Mouse (Mus musculus) heart, embryonic 14.5 days (tissue): Measurements from ENCODE around the gene Ctnna3. TPM values are rescaled to one million over a fixed set of nuclear protein-coding genes. Genes with fewer than 3 reads are reported as not detected.
"Not testable (repeated sequence)": the region's sequence is repeated elsewhere in the genome, so short reads cannot be mapped to it uniquely, and the experiment has no call there.

ENCODE experiments used
- ATAC-seq: fragments of 200-750 bp; cut with Nextera tagmentation; 2 replicates; pipeline ENCODE4 v1.8.0; 2017; ENCODE audit warnings: low read depth, moderate TSS enrichment; ENCODE audit not compliant: insufficient number of reproducible peaks, insufficient read depth, low FRiP score
- H3K27ac ChIP-seq, 2 experiments: fragments of 200-500 bp in 1 of 2; fragments of 300-500 bp in 1 of 2; sonication (generic) in 1 of 2; replicated peaks in 1 of 2; 2 replicates each; pipeline ENCODE4 v1.5.1; 2012 to 2014; ENCODE audit warnings: low read depth in 2 of 2, low read length in 2 of 2, control low read depth in 1 of 2, mild to moderate bottlenecking in 1 of 2, mixed read lengths in 1 of 2; ENCODE audit not compliant: control insufficient read depth in 1 of 2, insufficient read depth in 1 of 2
- H3K27me3 ChIP-seq: fragments of 300-500 bp; sonication (generic); 2 replicates; pipeline ENCODE4 v1.6.1; 2014; ENCODE audit warnings: mild to moderate bottlenecking, low read length, control low read depth; ENCODE audit not compliant: control insufficient read depth, insufficient read depth
- H3K36me3 ChIP-seq: fragments of 300-500 bp; sonication (generic); 2 replicates; pipeline ENCODE4 v1.6.1; 2014; ENCODE audit warnings: mild to moderate bottlenecking, control low read depth, low read length, mixed read lengths; ENCODE audit not compliant: control insufficient read depth, insufficient read depth
- H3K4me1 ChIP-seq, 2 experiments: fragments of 200-500 bp in 1 of 2; fragments of 300-500 bp in 1 of 2; sonication (generic) in 1 of 2; 2 replicates each; pipeline ENCODE4 v1.6.1; 2012 to 2014; ENCODE audit warnings: low read length in 2 of 2, control low read depth in 1 of 2, mixed read lengths in 1 of 2; ENCODE audit not compliant: control insufficient read depth in 2 of 2, insufficient read depth in 2 of 2
- H3K4me2 ChIP-seq: fragments of 300-500 bp; sonication (generic); 2 replicates; pipeline ENCODE4 v1.6.1; 2014; ENCODE audit warnings: mild to moderate bottlenecking, low read length
- H3K4me3 ChIP-seq, 2 experiments: fragments of 200-500 bp in 1 of 2; fragments of 300-500 bp in 1 of 2; sonication (generic) in 1 of 2; 2 replicates each; pipeline ENCODE4 v1.5.1; 2012 to 2014; ENCODE audit warnings: low read length in 2 of 2, mild to moderate bottlenecking in 2 of 2, control low read depth in 1 of 2, low read depth in 1 of 2, moderate library complexity in 1 of 2; ENCODE audit not compliant: control insufficient read depth in 1 of 2, insufficient read depth in 1 of 2
- H3K9ac ChIP-seq: fragments of 300-500 bp; sonication (generic); 2 replicates; pipeline ENCODE4 v1.6.1; 2014; ENCODE audit warnings: mild to moderate bottlenecking, low read length
- H3K9me3 ChIP-seq: fragments of 300-500 bp; sonication (generic); 2 replicates; pipeline ENCODE4 v1.6.1; 2016; ENCODE audit warnings: low read length, control low read depth; ENCODE audit not compliant: control insufficient read depth
- whole genome bisulfite sequencing: fragments of 180-500 bp; shearing (Covaris S2); extraction: QIAGEN DNeasy Blood & Tissue Kit; methylation state at CpG from one replicate; pipeline ENCODE4 v1.1.7; 2014; 5-methylcytosine and 5-hydroxymethylcytosine counted together
- polyA plus RNA-seq: library from polyadenylated mRNA; unstranded; fragments of >200 nt; fragmentation: Nextera tagmentation; extraction: Ambion mirVana; gene quantifications from 2 replicates; pipeline ENCODE4 v1.2.1, GENCODE M21; 2014

The Ctnna3 gene
- polyA plus RNA-seq, 1 experiment from 2014 or later: 29.4 TPM

DNA sequence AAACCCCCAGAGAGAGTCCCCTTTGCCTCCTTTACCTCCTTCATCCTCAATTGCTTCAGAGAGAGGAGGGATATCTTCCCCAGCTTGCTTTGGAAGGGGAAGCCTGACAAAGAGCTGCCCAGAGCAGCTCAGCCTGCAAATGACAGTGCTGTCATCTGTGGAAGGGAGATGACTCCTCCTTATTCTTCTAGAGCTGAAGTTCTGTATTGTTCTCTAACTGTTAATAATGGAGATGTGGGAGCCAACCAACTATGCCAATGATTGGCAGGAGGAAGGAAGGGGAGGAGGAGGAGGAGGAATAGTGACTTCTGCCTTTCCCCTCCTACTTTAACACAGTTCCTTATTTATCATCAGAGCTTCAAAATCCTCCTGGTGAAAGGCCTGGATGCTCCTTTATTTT lies 875.9 kb downstream of the Ctnna3 start:
- no peaks in the 10 kb centered on the region for H3K36me3 ChIP-seq
- no peak for ATAC-seq
- H3K27me3 ChIP-seq: no peaks in the 10 kb centered on the region
- H3K4me3 ChIP-seq: no peak overlapping the region
- no peaks in the 10 kb centered on the region for H3K4me1 ChIP-seq
- H3K27ac ChIP-seq: no peak overlapping the region
- no peaks in the 10 kb centered on the region for H3K9me3 ChIP-seq
- H3K4me2 ChIP-seq: no peak overlapping the region
- no peak overlapping the region for H3K9ac ChIP-seq

DNA sequence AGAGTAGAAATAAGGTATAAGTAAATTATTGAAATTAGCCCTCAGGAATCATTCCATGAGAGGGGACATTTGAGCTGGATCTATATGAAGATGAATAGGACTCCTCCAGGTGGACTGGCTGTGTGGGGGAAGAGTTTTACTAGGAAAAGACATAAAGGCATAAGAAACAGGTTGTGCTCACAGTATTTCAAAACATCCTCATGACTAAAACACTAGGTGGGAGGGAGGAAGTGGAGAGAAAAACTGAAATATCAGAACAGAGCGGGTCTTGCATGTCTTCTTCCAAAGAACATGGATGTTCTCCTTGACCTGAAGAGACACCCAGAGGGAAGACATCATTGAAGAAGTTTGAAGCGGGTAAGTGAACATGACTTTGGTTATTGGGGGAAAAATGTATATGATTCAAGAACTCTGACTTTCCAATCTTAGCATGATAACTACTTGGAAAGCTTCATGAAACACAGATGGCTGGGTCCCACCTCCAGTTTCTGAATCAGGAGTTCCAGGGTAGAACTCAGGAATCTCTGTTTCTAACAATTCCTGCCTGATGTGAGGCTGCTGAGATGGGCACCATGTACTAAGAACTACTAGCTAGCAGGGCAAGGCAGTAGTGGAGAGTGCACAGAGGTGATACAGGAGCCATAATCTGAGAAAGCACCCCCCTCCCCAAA lies 881.9 kb downstream of the Ctnna3 start:
- H3K27me3 ChIP-seq: no peaks in the 10 kb centered on the region
- H3K4me1 ChIP-seq: no peaks in the 10 kb centered on the region
- H3K4me2 ChIP-seq: no peak overlapping the region
- no peak overlapping the region for H3K9ac ChIP-seq
- H3K36me3 ChIP-seq: no peaks in the 10 kb centered on the region
- H3K4me3 ChIP-seq: no peak overlapping the region
- ATAC-seq: no peak
- H3K9me3 ChIP-seq: no peaks in the 10 kb centered on the region
- no peak overlapping the region for H3K27ac ChIP-seq
- WGBS: 88% methylated on average over 2 of the region's 2 CpGs

DNA sequence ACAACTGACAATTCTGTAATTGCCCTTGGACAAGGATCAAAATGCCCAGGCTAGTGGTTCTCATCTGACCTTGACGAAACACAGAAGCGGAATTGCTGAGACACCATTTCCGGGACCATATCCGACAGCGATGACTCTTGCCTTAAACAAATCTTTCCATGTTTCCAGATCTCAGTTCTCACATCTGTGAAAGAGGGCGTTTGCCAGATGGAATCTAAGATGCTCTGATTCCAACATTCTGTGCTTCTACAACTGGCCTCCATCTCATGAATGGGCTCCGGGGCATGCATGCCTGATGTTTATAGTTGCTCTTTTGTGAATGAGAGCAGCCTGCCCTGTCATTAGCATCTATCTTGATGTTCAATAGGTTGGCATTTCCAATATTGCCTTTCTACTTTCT lies 890.4 kb downstream of the Ctnna3 start:
- H3K4me3 ChIP-seq: no peak overlapping the region
- H3K9me3 ChIP-seq: no peaks in the 10 kb centered on the region
- no peak overlapping the region for H3K4me2 ChIP-seq
- no peak for ATAC-seq
- no peaks in the 10 kb centered on the region for H3K36me3 ChIP-seq
- no peak overlapping the region for H3K27ac ChIP-seq
- no peaks in the 10 kb centered on the region for H3K27me3 ChIP-seq
- H3K9ac ChIP-seq: no peak overlapping the region
- H3K4me1 ChIP-seq: no peaks in the 10 kb centered on the region
- 81% methylated on average over 7 of the region's 7 CpGs for WGBS

DNA sequence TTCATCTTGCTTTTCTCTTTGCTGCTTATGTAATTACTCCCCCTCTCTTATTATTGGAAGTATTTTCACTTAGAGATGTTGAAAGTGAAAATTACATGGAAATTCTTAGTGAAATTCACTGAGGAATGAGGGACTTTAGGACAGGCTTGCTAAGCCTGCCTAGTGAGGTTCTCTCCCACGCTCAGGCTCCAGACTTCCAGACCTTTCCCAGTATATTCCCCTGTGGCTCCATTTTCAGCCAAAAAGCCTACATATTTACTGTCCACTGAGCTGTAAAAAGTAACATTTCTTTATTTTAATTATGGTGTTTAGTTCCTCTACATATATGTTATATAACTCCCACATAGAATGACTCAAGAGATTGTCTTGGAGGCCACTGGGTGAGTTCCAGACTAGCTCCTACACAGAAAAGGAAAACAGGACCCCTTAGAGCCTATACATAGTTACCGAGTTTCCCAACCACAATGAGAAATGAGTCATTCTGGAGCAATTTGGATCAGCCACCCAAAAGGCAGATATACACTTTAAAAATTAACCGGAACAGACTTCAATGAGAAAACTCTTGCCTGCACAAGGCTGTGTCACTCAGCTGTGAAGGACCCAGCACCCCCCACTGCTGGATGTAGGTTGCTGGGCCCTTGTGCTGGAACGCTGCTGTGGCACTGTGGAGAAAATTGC lies 912.9 kb downstream of the Ctnna3 start:
- Histone ChIP-seq H3K4me2 (no peak overlapping the region), H3K36me3 (no peaks in the 10 kb centered on the region), H3K9ac (no peak overlapping the region), H3K4me1 (no peaks in the 10 kb centered on the region), H3K27me3 (no peaks in the 10 kb centered on the region), H3K4me3 (no peak overlapping the region), H3K9me3 (no peaks in the 10 kb centered on the region), H3K27ac (no peak overlapping the region)
- no peak for ATAC-seq
- 79% methylated on average over 4 of the region's 4 CpGs for WGBS

DNA sequence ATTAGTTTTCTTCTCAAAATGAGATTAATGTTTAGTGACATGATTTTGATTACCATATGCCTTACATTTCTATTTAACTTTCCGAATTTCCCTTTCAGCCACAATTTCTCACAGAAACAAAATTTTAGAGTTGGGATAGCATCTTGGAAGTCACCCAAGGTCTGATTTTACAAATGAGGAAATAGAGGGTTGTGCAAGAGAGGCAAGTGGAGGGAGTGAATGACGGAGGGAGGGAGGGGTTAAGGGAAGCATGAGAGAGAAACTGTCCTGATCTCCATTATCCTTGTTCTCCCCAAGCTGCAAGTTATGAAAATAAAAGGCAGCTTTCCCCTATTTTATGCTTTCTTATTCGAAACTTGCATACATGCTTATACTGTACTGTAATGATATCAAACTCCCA lies 943.4 kb downstream of the Ctnna3 start:
- H3K27ac ChIP-seq: no peak overlapping the region
- H3K27me3 ChIP-seq: no peaks in the 10 kb centered on the region
- H3K36me3 ChIP-seq: no peaks in the 10 kb centered on the region
- ATAC-seq: no peak
- H3K4me3 ChIP-seq: no peak overlapping the region
- no peaks in the 10 kb centered on the region for H3K9me3 ChIP-seq
- WGBS: 71% methylated on average over 3 of the region's 3 CpGs
- H3K4me2 ChIP-seq: no peak overlapping the region
- H3K9ac ChIP-seq: no peak overlapping the region
- no peaks in the 10 kb centered on the region for H3K4me1 ChIP-seq

DNA sequence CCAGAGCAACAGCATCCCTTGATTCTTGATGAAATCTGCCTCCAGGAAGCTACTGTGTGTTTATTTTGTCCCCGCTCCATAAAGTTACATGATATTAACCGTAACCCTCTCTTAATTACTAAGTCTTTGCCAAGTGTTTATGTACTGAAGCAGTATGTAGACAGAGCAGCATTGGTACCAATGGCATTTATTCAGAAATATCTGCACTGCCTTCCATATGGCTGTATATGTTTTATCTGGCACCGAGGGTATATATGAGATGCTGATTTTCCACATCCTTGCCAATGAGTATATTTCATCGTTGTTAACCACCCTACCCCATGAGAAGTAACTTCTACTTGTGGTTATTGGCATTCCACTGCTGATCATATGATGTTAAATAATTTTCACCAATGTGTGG lies 947.9 kb downstream of the Ctnna3 start:
- H3K27me3 ChIP-seq: no peaks in the 10 kb centered on the region
- H3K27ac ChIP-seq: no peak overlapping the region
- no peak overlapping the region for H3K4me3 ChIP-seq
- no peak overlapping the region for H3K9ac ChIP-seq
- no peaks in the 10 kb centered on the region for H3K9me3 ChIP-seq
- whole genome bisulfite sequencing: 84% methylated on average over 4 of the region's 4 CpGs
- no peaks in the 10 kb centered on the region for H3K36me3 ChIP-seq
- no peaks in the 10 kb centered on the region for H3K4me1 ChIP-seq
- ATAC-seq: no peak
- H3K4me2 ChIP-seq: no peak overlapping the region

DNA sequence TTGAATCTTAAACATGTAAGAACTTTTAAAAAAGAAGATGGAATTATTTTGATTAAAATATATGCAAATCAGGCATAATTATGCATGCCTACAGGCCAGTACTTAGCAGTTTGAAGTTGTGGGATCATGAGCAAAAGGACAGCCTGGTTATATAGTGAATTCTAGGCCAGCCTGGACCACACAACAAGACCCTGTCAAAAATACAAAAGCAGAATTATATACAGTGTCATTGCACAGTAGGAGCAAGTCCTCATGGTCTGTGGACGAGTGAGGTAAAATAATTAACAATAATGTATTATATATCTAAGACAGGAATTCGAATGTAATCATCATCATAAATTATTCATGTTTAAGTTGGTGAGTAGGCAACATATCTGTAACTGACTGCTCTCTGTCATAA lies 966.7 kb downstream of the Ctnna3 start:
- Histone ChIP-seq H3K27me3 (no peaks in the 10 kb centered on the region), H3K4me3 (no peak overlapping the region), H3K27ac (no peak overlapping the region), H3K36me3 (no peaks in the 10 kb centered on the region), H3K4me2 (no peak overlapping the region), H3K4me1 (no peaks in the 10 kb centered on the region), H3K9ac (no peak overlapping the region), H3K9me3 (no peaks in the 10 kb centered on the region)
- no peak for ATAC-seq
- WGBS: 69% methylated on average over 2 of the region's 2 CpGs

DNA sequence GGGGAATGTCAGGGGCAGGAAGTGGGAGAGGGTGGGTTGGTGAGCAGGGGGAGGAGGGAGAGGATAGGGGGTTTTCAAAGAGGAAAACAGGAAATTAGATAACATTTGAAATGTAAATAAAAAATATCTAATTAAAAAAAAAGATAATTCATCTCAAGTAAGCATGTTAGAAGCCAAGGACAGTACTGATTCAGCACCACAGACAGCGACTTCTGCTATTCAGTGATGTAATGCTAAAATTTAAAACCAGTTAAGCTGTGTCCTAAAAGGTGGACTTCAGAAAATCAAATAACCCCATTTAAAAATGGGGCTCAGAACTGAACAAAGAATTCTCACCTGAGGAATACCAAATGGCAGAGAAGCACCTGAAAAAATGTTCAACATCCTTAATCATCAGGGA lies 988.5 kb downstream of the Ctnna3 start:
- ATAC-seq, H3K4me2 ChIP-seq, H3K9ac ChIP-seq, H3K9me3 ChIP-seq, H3K4me1 ChIP-seq, H3K4me3 ChIP-seq, H3K27ac ChIP-seq, H3K27me3 ChIP-seq, H3K36me3 ChIP-seq: not testable (repeated sequence)
- WGBS: 34% methylated on average over 1 of the region's 1 CpGs
